Mouse (Mus musculus): ENCODE data around the gene Best2.

DNA sequence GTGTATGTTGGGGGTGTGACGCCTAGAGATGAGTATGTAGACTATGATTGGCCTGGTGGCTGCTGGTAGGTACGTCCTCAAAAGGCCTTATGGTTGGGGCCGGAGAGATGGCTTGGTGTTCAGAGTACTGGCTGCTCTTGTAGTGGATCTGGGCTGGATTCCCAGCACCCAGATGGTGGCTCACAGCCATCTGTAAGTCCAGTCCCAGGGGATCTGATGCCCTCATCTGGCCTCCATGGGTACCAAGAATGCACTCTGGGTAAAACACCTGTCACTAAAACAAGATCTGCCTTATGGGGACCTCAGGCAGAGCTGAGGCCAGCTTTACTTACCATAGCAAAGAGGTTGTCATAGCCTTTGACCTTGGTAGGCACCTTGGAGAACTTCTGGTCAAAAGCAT lies 9.5 kb upstream of the Best2 start:
- no peak for TF ChIP-seq CTCF (IDR thresholded peaks at IDR 0.05; ENCODE audit: insufficient read depth, low read length)
- no peak for TF ChIP-seq POLR2A (IDR thresholded peaks at IDR 0.05; ENCODE audit: borderline replicate concordance, extremely low read depth, low read depth, low read length)
